Mouse (Mus musculus): Measurements from ENCODE around the gene Cyp2d22.
A peak's percentile ranks its signal among the peaks of the same experiment; 100 is the strongest.

Cyp2d22 gene

DNA sequence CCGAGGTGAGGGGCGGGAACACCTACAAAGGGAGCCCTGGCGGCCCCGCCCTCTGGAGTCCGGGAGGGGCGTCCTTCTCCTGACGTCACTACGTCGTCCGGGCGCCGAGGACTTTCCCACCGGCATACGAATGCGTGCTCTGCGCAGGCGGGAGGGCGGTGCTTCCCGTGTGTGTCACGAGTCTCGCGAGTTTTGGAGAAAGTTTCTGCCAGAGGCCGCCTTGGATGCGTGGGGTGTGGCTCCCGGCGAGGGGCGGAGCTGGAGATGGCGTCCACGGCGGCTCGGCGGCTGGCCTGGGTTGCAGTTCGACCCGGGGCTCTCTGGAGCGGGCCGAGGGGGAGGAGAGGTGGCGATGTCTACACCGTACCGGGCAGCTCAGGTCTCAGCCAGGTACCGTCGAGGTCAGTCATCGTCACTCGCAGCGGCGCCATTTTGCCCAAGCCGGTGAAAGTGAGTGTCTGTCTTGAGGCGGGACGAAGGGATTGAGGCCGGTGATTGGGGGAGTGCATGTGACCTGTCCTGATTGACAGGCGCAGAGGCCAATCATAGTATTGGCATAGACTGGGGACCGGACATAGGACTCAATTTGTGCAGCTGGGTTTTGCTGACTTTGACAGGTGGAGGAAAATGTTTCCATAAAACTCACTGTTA lies 34.1 kb downstream of the Cyp2d22 start:
- DNase-seq = peak; percentile 98

DNA sequence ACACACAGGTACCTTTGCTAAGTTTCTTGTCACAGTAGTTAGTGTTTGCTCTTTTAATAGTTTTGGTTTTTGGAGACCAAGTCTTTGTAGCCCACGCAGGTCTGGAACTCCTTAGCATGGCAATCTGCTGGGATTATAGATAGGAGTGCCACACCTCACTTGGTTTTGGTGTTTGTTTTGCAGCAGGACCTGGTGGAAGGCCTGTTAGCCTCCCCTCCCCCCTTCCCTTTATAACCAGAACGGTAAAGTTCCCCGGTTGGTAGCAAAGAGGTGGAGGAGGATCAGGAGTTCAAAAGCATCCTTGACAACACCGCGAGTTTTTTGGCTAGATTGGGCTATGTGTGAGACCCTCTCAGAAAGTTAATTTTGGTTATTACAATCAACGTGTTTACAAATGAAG lies 35.1 kb downstream of the Cyp2d22 start:
- DNase-seq = no peak

DNA sequence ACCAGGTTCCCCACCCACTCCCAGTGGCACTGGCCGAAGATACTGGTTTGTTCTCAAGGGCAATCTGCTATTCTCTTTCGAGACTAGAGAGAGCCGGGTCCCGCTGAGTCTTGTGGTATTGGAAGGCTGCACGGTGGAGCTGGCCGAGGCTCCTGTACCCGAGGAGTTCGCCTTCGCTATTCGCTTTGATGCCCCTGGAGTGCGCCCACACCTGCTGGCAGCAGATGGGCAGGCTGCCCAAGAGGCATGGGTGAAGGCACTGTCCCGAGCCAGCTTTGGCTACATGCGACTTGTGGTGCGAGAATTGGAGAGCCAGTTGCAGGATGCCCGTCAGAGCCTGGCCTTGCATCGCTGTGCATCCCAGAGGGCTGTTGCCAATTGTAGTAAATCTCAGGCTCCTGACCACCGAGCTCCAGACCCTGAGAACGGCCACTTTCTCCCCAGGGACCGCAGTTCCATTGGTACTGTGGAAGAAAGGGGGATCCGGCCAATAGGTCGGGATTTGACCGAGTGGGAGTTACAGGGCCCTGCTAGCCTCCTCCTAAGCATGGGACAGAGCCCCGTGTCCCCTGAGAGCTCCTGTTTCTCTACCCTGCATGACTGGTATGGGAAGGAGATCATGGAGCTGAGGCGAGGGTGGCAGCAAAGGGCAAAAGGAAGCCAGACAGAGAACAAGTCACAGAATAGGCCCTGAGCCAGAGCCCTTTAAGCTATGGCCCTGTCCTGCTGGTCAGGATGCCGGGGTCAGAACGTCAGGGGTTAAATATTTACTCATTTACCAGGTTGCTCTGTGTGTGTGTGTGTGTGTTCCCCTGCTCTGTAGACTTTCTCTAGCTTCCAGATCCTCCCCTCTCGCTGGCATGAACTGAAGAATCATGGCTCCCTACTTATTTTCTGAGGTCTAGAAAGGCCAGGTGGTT lies 36.4 kb downstream of the Cyp2d22 start:
- DNase-seq = no peak

DNA sequence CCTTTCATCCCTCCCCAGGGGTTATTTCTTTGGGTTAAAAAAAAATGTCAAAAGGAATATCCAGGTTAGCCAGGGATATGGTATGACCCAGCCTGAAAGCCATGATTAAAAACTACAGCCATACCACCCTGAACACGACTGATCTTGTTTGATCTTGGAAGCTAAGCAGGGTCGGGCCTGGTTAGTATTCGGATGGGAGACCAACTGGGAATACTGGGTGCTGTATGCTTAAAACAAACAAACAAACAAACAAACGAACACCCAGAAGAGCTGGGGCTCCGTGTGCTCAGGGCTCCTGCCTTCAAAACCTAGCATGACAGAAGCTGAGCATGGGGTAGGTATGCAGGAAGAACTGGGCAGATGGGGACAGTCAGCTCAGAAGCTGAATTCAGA lies 37.5 kb downstream of the Cyp2d22 start:
- no peak for DNase-seq

DNA sequence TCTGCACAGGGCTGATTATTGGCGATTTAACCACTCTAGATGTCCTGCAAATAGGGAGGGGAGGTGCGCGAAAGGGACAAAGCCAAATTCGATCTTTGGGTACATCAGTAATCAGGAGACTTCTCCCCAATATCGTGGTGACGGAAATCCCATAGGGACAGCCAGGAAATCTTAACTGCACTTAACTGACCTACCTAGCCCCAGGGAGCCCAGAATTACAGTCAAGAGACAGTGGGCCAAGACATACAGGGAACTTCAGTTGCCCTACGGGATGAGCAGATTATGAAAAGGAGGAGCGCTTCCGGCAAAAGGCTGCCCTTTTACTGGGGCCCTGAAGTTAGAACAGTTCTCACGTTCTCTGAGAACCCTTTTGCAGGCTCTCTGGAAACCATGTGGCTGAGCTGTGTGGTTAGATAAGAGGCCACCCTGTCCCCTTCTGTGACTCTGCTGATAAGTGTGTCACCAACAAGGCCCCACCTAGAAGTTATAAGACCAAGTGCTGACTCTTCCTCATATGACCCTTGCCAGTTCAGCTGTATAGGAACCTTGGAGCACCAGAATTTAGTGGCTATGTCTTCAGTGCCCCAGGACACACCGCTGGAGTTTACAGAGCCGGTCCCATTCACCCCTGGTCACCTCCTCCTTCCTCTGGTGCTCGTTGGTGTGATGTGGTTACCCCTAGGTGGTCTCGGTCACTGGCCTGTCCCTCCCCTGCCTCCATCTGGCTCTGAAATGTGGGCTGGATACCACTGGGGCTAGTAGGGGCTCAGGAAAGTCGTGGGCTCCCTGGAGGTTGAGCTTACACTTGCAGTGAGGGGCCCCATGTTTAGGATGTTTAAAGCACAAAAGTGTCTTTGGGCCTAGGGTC lies 38.2 kb downstream of the Cyp2d22 start:
- no peak for DNase-seq

DNA sequence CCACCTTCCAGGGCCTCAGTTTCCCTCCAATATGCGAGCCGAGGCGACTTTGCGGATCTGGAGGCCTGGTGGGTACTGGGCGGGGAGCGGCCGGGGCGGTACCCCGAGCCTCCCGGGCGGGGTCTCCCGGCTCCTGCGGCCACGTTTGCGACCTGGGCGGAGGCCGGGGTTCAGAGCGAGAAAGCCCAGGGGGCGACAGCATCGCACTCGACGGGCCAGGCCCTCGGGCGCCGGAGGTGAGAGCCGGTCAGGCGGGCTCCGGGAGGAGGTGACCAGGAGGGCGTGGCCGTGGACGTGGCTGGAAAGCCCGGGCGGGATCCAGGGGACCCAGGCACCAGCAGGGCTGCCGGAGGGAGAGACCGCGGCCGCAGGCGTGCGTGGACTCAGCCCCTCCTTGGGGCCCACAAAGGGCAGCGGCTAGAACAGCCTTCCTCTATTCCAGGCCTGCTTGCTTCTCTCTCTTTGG lies 39.0 kb downstream of the Cyp2d22 start:
- peak; percentile 35 for DNase-seq

DNA sequence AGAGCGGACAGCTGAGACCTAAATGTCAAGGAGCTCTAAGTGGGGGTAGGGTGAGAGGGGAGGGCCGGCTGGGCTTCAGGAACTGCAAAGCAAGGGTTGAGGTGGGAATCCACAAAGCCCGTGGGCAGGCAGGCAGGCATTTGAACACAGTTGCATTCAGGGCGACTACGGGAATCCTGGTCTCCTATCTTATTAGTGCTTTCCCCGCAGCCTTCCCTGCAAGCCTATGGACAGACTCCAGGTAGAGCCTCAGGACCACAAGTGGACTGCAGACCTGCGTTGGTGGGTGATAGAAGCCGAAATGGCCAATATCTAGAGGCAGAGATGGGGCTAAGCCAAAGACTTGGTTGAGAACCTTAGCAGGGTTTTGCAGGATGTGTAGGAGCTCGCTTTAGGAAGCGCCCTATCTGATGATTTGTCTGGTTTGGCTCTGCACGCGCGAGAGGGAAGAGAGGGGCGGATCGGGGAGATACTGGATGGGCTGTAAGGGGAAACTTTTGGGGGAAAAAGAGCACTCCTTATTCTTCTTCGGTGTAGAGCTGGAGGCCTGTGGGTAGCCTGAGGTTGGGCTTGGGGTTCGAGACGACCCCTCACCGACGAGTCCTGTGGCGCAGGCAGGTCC lies 39.5 kb downstream of the Cyp2d22 start:
- DNase-seq = no peak

DNA sequence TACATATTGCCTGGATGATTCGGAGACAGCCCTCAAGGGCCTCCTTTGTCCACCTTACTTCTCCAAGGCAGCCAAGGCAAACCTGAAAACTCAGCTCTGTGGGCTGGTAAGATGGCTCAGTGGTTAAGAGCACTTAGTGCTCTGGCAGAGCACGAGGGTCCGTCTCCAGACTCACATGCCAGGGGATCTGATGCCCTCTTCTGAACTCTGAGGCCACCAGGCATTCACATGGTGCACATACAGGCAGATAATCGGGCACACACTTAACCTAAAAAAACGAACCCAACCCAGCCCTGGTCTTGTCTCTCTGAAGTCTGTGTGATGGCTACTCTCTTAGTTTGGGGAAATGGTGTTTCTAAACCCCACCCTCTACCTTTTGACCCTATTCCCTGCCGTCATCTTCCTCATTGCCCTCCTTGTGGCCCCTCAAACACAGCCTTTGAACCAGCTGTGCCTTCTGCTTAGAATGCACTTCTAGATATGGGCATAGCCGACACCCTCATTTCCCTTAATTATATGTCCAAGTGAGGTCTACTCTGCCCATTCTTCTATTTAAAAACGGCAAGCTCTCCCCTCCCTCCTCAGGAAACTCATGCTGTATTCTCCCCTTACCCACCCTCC lies 40.3 kb downstream of the Cyp2d22 start:
- DNase-seq = no peak

DNA sequence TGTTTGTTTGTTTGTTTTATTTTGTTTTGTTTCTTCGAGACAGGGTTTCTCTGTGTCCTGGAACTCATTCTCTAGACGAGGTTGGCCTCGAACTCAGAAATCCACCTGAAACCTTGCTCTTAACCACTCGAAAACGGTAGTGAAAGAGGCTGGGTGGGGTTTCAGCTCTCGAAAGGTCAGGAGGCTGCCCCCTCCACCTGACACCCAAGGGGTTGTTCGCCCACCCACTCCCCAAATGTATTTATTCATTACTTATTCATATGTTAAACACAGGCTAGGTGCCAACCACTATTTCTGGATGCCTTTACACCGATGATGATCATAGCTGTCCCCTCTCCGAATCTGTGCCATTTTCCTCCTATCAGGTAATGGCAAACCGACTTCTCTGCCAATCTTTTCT lies 40.9 kb downstream of the Cyp2d22 start:
- DNase-seq = no peak

DNA sequence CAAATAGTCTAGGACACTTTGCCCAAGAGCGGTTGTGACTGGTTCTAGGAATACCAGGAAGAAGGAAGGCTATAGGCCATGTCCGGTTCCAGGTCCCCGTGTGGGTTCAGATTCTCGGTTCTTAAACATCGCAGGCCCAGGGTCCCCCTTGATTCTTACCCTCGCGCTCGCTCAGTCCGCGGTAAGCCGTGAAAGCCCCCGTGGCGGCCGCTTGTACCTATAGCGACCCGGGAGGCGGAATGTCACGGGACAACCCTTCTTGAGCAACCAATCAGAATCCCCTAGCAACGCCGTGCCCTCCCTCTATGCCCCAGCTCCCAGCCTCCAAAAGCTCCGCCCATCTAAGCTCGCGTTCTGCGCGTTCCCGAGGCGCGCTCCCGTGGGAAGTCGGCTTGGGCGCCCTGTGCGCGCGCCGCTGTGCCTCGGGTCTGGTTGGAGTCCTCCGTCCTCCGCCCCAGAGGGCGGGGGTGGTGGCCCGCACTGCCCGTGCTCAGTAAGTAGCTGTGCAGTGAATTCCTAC lies 41.4 kb downstream of the Cyp2d22 start, which contains the start of the genes Naga, Pheta2 and Smdt1:
Naga (minus strand) TSS at position 333 of the 520 bp plus-strand sequence.
Pheta2 (plus strand) TSS at position 350 of the 520 bp plus-strand sequence.
Smdt1 (plus strand) TSS at position 367 of the 520 bp plus-strand sequence.
- DNase-seq = peak; percentile 97

DNA sequence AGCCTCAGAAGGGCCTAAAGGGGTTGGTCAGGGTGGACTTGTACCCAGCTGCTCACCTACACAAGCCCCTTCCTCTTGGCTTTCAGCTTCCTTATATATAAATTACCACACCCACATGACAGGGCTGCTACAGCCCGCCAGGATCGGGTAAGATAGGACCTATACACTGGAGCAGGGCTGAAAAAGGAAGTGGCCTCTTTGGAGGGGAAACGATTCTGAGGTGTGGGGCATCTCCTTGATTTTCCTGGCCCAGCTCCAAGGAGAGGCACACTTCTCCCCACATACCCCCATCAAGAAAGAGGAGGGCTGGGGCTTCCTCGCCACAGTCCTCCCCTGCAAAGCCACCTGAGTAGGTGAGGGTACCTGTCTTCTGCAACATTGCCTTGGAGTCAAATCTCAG lies 42.2 kb downstream of the Cyp2d22 start:
- DNase-seq = no peak

DNA sequence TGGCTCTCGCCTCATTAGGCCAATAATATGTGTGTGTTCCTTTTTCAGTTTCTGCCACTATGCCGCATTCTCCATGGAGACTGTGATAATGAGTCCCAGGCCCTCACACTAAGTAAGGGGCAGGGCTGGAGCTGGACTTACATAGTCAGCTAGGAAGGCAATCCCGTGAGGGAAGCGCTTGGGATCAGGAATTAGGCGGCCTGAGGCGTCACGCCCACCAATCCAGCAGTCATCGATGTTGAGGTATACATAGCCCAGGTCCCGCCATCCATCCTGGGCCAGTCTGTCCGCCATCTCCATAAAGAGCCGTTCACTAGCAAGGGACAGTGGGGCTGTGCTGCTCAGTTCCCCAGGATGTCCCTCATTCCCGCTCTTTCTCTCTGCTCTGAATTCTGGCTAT lies 43.4 kb downstream of the Cyp2d22 start:
- DNase-seq = no peak

DNA sequence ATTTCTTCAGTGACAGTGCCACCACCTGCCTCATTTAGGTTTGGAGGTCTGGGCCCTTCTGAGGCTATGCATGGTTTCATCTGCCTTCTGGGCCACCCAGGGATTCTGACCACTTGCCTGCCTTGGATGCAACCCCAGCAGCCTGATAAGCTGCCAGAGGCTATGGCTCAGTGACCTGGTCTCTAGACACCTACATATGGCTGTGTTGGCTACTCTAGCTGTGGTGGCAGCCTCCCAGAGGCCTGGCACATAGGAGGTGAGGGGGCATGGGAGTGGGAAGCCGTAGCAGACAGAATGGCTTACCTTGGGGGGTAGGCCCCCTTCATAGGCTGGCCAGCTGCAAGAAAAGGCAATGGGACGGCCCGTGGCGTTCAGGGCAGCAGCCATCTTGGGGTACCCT lies 44.9 kb downstream of the Cyp2d22 start:
- DNase-seq = no peak

DNA sequence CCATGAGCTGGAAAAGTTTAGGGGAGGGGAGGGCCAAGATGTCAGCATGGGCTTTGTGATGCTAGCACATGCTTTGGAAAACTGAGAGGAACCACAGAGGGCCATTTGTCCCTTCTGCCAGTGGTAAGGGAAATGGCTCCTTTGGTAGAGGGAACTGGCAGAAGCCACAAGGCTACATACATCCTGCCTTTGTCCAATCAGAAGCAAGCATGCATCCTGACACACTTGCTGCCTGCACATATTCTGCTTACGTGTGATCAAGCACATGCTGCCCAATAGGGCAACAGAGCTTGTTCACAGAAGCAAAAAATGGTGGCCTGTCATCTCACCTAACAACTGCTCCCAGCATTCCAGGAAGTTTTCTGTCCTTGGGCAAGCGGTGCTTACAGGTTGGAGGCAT lies 54.7 kb downstream of the Cyp2d22 start:
- DNase-seq = no peak

DNA sequence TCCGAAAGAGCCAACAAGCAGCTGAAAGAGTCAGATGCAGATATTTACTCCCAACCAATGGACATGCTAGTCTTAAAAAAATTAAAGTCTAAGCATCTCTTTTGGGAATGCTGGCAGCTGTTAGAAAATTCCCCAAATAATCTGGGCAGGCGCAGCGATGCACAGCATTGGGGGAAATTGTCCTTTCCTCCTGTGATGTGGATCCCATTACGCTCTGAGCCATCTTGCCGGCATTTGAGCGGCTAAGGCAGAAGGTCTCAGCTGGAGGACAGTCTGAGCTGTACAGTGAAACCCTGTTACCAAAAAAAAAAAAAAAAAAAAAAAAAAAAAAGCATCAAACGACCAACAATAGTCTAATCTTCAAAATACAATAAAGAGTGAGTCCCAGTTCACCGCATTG lies 57.9 kb downstream of the Cyp2d22 start:
- no peak for DNase-seq
